Mouse (Mus musculus): Measurements from ENCODE around the gene Nim1k. TPM values are rescaled to one million over a fixed set of nuclear protein-coding genes. Genes with fewer than 3 reads are reported as not detected.
A peak's percentile ranks its signal among the peaks of the same experiment; 100 is the strongest.

Gene Nim1k
- polyA plus RNA-seq, 1 experiment from 2014 or later, result 1.2 TPM

DNA sequence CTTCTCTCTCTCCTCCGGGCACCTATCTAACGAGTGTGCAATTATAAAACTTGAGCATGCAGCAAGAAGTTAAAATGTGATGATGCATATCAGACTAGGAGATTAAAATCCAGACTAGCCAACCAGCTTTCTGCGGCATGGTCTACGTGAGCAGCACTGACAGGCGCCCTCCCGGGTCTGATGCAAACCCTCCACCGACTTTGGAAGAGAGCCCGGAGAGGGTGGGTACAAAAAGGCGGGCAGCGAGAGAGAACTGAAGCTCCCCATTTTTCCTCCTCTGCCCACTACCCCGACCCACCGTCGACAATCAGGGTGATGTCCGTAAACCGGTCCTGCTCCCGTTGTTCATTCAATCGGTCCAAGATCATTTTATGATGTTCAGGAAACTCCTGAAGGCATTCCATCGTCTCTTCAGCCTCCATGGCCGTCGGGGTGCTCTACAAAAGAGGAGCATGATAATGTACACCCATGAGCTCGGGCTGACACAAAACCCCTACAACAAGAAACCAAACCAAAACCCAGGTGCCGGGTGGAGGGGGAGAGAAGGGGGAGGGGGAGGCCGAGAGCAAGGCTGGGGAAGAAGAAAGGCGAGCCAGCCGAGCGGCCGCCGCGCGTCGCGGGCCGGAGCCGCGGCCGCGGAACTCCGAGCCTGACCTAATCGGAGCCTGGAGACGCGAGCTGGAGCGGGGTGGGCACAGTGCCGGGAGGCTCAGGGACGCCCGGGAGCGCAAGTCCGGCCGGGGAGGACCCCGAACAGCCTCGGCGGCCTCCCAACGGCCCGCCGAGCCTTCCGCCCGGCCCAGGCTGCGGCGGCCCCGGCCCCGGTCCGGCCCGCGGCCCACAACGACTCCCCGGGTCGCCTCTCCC, 34.4 kb upstream of the Nim1k start:
- no peak for TF ChIP-seq CTCF (IDR thresholded peaks at IDR 0.05; ENCODE audit: low read depth)
- Histone ChIP-seq H3K9ac (ENCODE audit: low read depth, low read length) (peak overlapping the region; percentile 90), H3K27ac (peak overlapping the region; percentile 95), H3K36me3 (ENCODE audit: insufficient read depth, low read length) (peaks cover 10% of the 10 kb centered on the region; the same call in 1 of the 2 replicates), H3K27me3 (ENCODE audit: insufficient read depth, low read length) (no peaks in the 10 kb centered on the region), H3K4me3 (replicated peaks; ENCODE audit: low read depth, low read length) (peak overlapping the region; percentile 80), H3K9me3 (replicated peaks; ENCODE audit: low read length) (no peaks in the 10 kb centered on the region), H3K4me2 (ENCODE audit: low read length) (peak overlapping the region; percentile 90), H3K4me1 (replicated peaks; ENCODE audit: insufficient read depth, low read length) (0 out of 2 replicates have a peak, but pooled peaks cover 6% of the 10 kb centered on the region)
- under 1% methylated on average over 42 of the region's 66 CpGs for WGBS
- ATAC-seq (replicated peaks; ENCODE audit: low FRiP score, low read depth) (peak; percentile 77), DNase-seq (ENCODE audit: low spot score) (peak; percentile 73)

DNA sequence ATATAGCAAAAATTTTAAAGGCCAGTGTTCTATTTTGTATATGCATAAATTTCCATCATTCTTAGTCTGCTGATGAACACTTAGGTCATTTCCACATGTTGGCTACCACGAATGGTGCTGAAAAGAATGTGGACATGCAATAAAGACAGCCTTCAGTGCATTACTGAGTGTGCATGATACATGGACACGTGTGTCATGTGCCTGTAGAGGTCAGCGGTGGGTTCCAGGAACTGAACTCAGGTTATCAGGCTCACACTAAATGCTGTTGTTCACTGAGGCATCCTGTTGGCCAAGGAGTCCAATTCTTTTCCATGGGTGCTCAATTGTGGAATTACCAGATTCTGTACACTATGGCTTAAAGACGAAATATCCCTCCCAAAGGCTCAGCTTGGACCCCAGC, 27.9 kb upstream of the Nim1k start:
- ATAC-seq (replicated peaks; ENCODE audit: low FRiP score, low read depth) (no peak), DNase-seq (ENCODE audit: low spot score) (no peak)
- WGBS, result 81% methylated on average over 4 of the region's 4 CpGs
- Histone ChIP-seq H3K9me3 (replicated peaks; ENCODE audit: low read length) (no peaks in the 10 kb centered on the region), H3K4me1 (replicated peaks; ENCODE audit: insufficient read depth, low read length) (no peaks in the 10 kb centered on the region), H3K36me3 (ENCODE audit: insufficient read depth, low read length) (peaks cover 32% of the 10 kb centered on the region; the same call in 1 of the 2 replicates), H3K4me2 (ENCODE audit: low read length) (no peak overlapping the region), H3K27me3 (ENCODE audit: insufficient read depth, low read length) (no peaks in the 10 kb centered on the region), H3K9ac (ENCODE audit: low read depth, low read length) (no peak overlapping the region), H3K4me3 (replicated peaks; ENCODE audit: low read depth, low read length) (no peak overlapping the region), H3K27ac (no peak overlapping the region)
- TF ChIP-seq CTCF (IDR thresholded peaks at IDR 0.05; ENCODE audit: low read depth), result no peak

DNA sequence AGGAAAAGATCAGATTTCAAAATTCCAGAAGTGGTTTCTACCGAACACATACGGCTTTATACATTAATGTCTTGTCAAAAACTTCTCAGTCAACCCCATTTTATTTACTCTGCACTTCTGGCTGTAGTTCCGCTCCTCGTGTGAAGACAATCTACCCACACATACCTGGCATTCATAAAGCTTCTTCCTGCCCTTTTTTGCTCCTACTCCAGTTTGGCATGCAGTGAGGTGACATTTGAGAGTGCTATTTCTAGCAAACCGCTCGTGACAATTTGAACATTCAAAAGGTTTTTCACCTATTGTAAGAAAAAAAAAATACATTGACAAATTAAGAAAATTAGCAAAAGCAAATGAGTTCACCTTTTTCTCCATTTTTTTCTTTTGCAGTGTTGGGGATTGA, 12.9 kb upstream of the Nim1k start:
- H3K9ac ChIP-seq (ENCODE audit: low read depth, low read length), result no peak overlapping the region
- H3K27ac ChIP-seq, result no peak overlapping the region
- no peaks in the 10 kb centered on the region for H3K4me1 ChIP-seq (replicated peaks; ENCODE audit: insufficient read depth, low read length)
- no peak overlapping the region for H3K4me3 ChIP-seq (replicated peaks; ENCODE audit: low read depth, low read length)
- no peak for TF ChIP-seq CTCF (IDR thresholded peaks at IDR 0.05; ENCODE audit: low read depth)
- ATAC-seq (replicated peaks; ENCODE audit: low FRiP score, low read depth), result no peak
- H3K4me2 ChIP-seq (ENCODE audit: low read length), result no peak overlapping the region
- H3K9me3 ChIP-seq (replicated peaks; ENCODE audit: low read length), result no peaks in the 10 kb centered on the region
- H3K36me3 ChIP-seq (ENCODE audit: insufficient read depth, low read length), result peaks cover 27% of the 10 kb centered on the region
- 74% methylated on average over 6 of the region's 6 CpGs for WGBS
- H3K27me3 ChIP-seq (ENCODE audit: insufficient read depth, low read length), result no peaks in the 10 kb centered on the region
- DNase-seq (ENCODE audit: low spot score), result no peak

DNA sequence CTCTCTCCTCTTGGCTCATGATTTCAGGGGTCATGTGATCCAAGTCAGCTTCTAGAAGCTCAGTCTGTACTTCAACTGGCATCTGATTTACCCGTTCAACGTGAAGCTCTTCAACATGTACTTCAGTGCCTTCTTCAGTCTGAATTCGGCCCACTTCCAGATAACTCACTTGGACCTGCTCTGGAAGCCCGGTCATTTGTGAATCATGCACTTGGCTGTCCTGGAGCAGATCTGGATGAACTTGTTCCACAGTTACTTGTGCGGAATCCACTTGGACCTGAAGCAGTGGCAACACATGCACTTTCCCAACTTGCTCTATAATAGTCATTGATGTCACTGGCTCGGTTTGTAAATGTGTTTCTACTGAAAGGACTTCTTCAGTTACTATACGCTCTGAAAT, 10.8 kb upstream of the Nim1k start:
- 92% methylated on average over 7 of the region's 7 CpGs for WGBS
- no peaks in the 10 kb centered on the region for H3K9me3 ChIP-seq (replicated peaks; ENCODE audit: low read length)

DNA sequence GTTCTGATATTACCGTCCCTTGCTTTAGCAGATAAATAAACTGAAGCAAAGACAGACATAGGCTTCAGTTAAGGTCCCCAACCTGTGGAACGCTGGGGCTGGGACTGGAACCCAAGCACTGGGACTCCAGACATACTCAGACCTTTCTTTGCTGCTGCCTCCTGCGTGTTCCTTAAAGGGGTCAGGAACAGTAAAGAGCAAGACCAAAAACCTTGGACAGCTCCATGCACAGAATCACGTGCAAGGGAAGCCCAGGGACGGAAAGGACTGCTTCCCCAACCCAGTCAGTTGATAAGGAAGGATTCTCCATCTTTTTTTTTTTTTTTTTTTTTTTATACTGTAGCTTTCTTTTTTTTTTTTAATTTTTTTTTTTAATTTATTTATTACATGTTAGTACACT, 1.1 kb upstream of the Nim1k start:
- no peak overlapping the region for H3K4me2 ChIP-seq (ENCODE audit: low read length)
- WGBS, result 20% methylated on average over 5 of the region's 5 CpGs
- no peaks in the 10 kb centered on the region for H3K9me3 ChIP-seq (replicated peaks; ENCODE audit: low read length)
- H3K4me3 ChIP-seq (replicated peaks; ENCODE audit: low read depth, low read length), result no peak overlapping the region
- H3K9ac ChIP-seq (ENCODE audit: low read depth, low read length), result no peak overlapping the region
- no peak for ATAC-seq (replicated peaks; ENCODE audit: low FRiP score, low read depth)
- H3K4me1 ChIP-seq (replicated peaks; ENCODE audit: insufficient read depth, low read length), result peaks cover 7% of the 10 kb centered on the region
- H3K27ac ChIP-seq, result no peak overlapping the region
- no peaks in the 10 kb centered on the region for H3K27me3 ChIP-seq (ENCODE audit: insufficient read depth, low read length)
- peak; percentile 61 for DNase-seq (ENCODE audit: low spot score)
- TF ChIP-seq CTCF (IDR thresholded peaks at IDR 0.05; ENCODE audit: low read depth), result no peak
- H3K36me3 ChIP-seq (ENCODE audit: insufficient read depth, low read length), result no peaks in the 10 kb centered on the region

More for the DNA sequence above, 10.8 kb upstream of the Nim1k start:
- no peak for TF ChIP-seq CTCF (IDR thresholded peaks at IDR 0.05; ENCODE audit: low read depth)
- no peak overlapping the region for H3K9ac ChIP-seq (ENCODE audit: low read depth, low read length)
- ATAC-seq (replicated peaks; ENCODE audit: low FRiP score, low read depth) (no peak), DNase-seq (ENCODE audit: low spot score) (no peak)
- H3K27ac ChIP-seq, result no peak overlapping the region
- no peaks in the 10 kb centered on the region for H3K4me1 ChIP-seq (replicated peaks; ENCODE audit: insufficient read depth, low read length)
- no peaks in the 10 kb centered on the region for H3K27me3 ChIP-seq (ENCODE audit: insufficient read depth, low read length)
- H3K4me3 ChIP-seq (replicated peaks; ENCODE audit: low read depth, low read length), result no peak overlapping the region
- no peak overlapping the region for H3K4me2 ChIP-seq (ENCODE audit: low read length)
- H3K36me3 ChIP-seq (ENCODE audit: insufficient read depth, low read length), result peaks cover 23% of the 10 kb centered on the region

DNA sequence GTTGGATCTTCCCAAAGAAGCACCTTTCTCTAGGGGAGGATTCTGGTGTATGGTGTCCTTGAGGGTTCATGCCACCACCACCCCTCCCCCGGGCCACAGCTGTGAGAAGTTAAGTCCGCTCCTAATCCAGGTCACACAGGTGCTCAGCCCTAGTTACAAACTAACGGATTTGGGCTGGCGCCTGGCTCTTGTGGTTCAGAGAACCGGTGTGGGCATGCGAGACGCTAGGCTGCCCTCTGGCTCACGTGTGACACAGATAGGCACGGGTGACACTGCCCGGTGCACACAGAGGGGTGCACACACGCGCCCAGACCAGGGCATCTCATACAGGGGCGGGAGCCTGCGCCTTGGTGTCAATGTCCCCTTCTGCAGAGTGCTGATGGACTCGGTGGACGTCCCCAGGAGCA, 538 bp downstream of the Nim1k start:
- Histone ChIP-seq H3K4me2 (ENCODE audit: low read length) (peak overlapping the region; percentile 90), H3K4me3 (replicated peaks; ENCODE audit: low read depth, low read length) (peak overlapping the region; percentile 41), H3K27me3 (ENCODE audit: insufficient read depth, low read length) (no peaks in the 10 kb centered on the region), H3K36me3 (ENCODE audit: insufficient read depth, low read length) (no peaks in the 10 kb centered on the region), H3K27ac (no peak overlapping the region), H3K9me3 (replicated peaks; ENCODE audit: low read length) (no peaks in the 10 kb centered on the region), H3K9ac (ENCODE audit: low read depth, low read length) (peak overlapping the region; percentile 50), H3K4me1 (replicated peaks; ENCODE audit: insufficient read depth, low read length) (peaks cover 7% of the 10 kb centered on the region)
- 2% methylated on average over 16 of the region's 16 CpGs for WGBS
- ATAC-seq (replicated peaks; ENCODE audit: low FRiP score, low read depth) (peak; percentile 44), DNase-seq (ENCODE audit: low spot score) (no peak)
- TF ChIP-seq CTCF (IDR thresholded peaks at IDR 0.05; ENCODE audit: low read depth), result no peak

All from kidney, postnatal 0 days (tissue).